Mouse (Mus musculus) limb, embryonic 11.5 days (tissue): ENCODE results near the gene Nubp1. TPM values are rescaled to one million over a fixed set of nuclear protein-coding genes. Genes with fewer than 3 reads are reported as not detected.

Experiments used
- ATAC-seq: fragments of 200-750 bp; cut with Nextera tagmentation; 2 replicates; pipeline ENCODE4 v1.8.0; 2017; ENCODE audit warnings: low read depth; ENCODE audit not compliant: insufficient number of reproducible peaks, low FRiP score, low TSS enrichment
- DNase-seq: peaks from one replicate; pipeline ENCODE4 v3.0.0-alpha.2; 2015; ENCODE audit warnings: low spot score
- H3K27ac ChIP-seq: fragments of 300-500 bp; sonication (generic); replicated peaks from 2 replicates; pipeline ENCODE4 v1.5.1; 2014; ENCODE audit warnings: low read depth, mild to moderate bottlenecking, low read length
- H3K27me3 ChIP-seq: fragments of 300-500 bp; sonication (generic); 2 replicates; pipeline ENCODE4 v1.6.1; 2014; ENCODE audit warnings: mild to moderate bottlenecking, low read length, mixed read lengths; ENCODE audit not compliant: control insufficient read depth, insufficient read depth
- H3K36me3 ChIP-seq: fragments of 300-500 bp; sonication (generic); 2 replicates; pipeline ENCODE4 v1.6.1; 2014; ENCODE audit warnings: mild to moderate bottlenecking, low read length, moderate library complexity, mixed read lengths; ENCODE audit not compliant: control insufficient read depth, insufficient read depth
- H3K4me1 ChIP-seq: fragments of 300-500 bp; sonication (generic); 2 replicates; pipeline ENCODE4 v1.6.1; 2014; ENCODE audit warnings: low read length, mixed read lengths; ENCODE audit not compliant: control insufficient read depth, insufficient read depth
- H3K4me2 ChIP-seq: fragments of 300-500 bp; sonication (generic); 2 replicates; pipeline ENCODE4 v1.6.1; 2014; ENCODE audit warnings: low read depth, mild to moderate bottlenecking, moderate library complexity; ENCODE audit not compliant: severe bottlenecking
- H3K4me3 ChIP-seq: fragments of 300-500 bp; sonication (generic); 2 replicates; pipeline ENCODE4 v1.5.1; 2014; ENCODE audit warnings: low read depth, low read length
- H3K9ac ChIP-seq: fragments of 300-500 bp; sonication (generic); 2 replicates; pipeline ENCODE4 v1.6.1; 2014; ENCODE audit warnings: mild to moderate bottlenecking, low read length
- H3K9me3 ChIP-seq: fragments of 300-500 bp; sonication (generic); 2 replicates; pipeline ENCODE4 v1.6.1; 2016; ENCODE audit warnings: low read length; ENCODE audit not compliant: control insufficient read depth
- WGBS: fragments of 180-500 bp; shearing (Covaris S2); extraction: QIAGEN DNeasy Blood & Tissue Kit; methylation state at CpG from one replicate; pipeline ENCODE4 v1.1.7; 2014; 5-methylcytosine and 5-hydroxymethylcytosine counted together
- polyA plus RNA-seq: library from polyadenylated mRNA; unstranded; fragments of >200 nt; fragmentation: Nextera tagmentation; extraction: Ambion mirVana; gene quantifications from 2 replicates; pipeline ENCODE4 v1.2.1, GENCODE M21; 2014

Nubp1 gene
- polyA plus RNA-seq, 1 experiment from 2014 or later, result 89.4 TPM

GRCm38 (mm10) chr16:10394699-10395540 lies 16.8 kb upstream of the Nubp1 start, which contains the start of gene Tekt5:
Gene Tekt5, minus strand, starts transcription at chr16:10395490.
- Histone ChIP-seq H3K9me3 (no peaks in the 10 kb centered on the region), H3K36me3 (no peaks in the 10 kb centered on the region), H3K4me3 (0 out of 2 replicates have a peak within 1 kb of the TSS, but pooled peaks have one; percentile 3), H3K27ac (no peak within 1 kb of the TSS), H3K27me3 (peaks cover 14% of the 10 kb centered on the region), H3K9ac (peak within 1 kb of the TSS; percentile 27; the same call in 1 of the 2 replicates), H3K4me1 (peaks cover 5% of the 10 kb centered on the region; the same call in 1 of the 2 replicates), H3K4me2 (peak within 1 kb of the TSS; percentile 52)
- ATAC-seq (no peak), DNase-seq (peak; percentile 64)
- 7% methylated on average over 37 of the region's 37 CpGs for WGBS

GRCm38 (mm10) chr16:10398755-10399154 lies 13.0 kb upstream of the Nubp1 start:
- Histone ChIP-seq H3K27ac (no peak overlapping the region), H3K4me1 (peaks cover 5% of the 10 kb centered on the region; the same call in 1 of the 2 replicates), H3K9ac (no peak overlapping the region), H3K36me3 (no peaks in the 10 kb centered on the region), H3K4me2 (no peak overlapping the region), H3K9me3 (no peaks in the 10 kb centered on the region), H3K4me3 (no peak overlapping the region), H3K27me3 (peaks cover 13% of the 10 kb centered on the region)
- 76% methylated on average over 5 of the region's 5 CpGs for WGBS
- DNase-seq (no peak), ATAC-seq (no peak)

DNA sequence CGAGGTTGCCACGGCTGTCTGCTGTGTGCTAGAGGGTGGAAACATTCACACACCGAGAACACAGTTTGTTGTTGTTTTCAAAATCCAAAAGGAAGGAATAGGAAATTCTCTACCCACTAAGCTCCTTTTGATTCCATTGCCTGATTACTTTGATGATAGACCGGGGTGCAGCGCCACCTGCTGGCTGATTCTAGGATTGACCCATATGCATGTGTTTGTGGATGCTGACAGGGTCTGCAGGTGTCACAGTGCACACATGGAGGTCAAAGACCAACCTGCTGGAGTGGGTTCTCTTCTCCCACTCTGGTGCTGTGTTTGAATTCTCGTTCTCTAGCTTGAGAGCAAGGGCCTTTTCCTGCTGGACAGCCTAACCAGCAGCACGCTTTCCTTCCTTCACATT lies 12.6 kb upstream of the Nubp1 start:
- WGBS, result 33% methylated on average over 7 of the region's 7 CpGs
- H3K27me3 ChIP-seq, result peaks cover 10% of the 10 kb centered on the region
- no peak for ATAC-seq

DNA sequence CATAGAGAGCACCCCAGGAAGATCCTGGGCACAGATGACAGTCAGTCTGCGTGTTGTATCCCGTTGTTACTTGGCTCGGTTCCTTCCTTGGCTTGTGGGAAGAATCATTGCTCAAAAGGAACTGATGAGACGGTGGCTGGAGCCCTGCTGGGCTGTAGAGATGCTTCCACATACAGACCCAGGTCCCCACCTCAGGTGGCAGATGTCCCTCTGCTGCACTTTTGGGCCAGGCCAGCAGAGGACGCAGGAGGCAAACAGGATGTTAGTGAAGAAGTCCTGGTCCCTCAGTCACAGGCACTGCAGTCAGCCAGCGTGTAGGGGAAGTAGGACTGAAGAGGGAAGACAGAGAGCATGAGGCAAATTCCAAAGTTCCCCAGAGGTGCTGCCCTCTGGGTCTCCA lies 4.2 kb downstream of the Nubp1 start:
- DNase-seq, result no peak
- 82% methylated on average over 6 of the region's 6 CpGs for WGBS

More for the DNA sequence above, 12.6 kb upstream of the Nubp1 start:
- no peaks in the 10 kb centered on the region for H3K9me3 ChIP-seq
- no peak overlapping the region for H3K4me2 ChIP-seq
- peak; percentile 94 for DNase-seq
- no peak overlapping the region for H3K4me3 ChIP-seq
- no peak overlapping the region for H3K27ac ChIP-seq
- H3K9ac ChIP-seq, result no peak overlapping the region
- no peaks in the 10 kb centered on the region for H3K36me3 ChIP-seq
- peaks cover 5% of the 10 kb centered on the region; the same call in 1 of the 2 replicates for H3K4me1 ChIP-seq

GRCm38 (mm10) chr16:10416866-10417265 lies 5.1 kb downstream of the Nubp1 start:
- H3K9ac ChIP-seq, result no peak overlapping the region
- no peak overlapping the region for H3K4me3 ChIP-seq
- H3K4me2 ChIP-seq, result no peak overlapping the region
- no peak overlapping the region for H3K27ac ChIP-seq
- no peak for DNase-seq
- no peaks in the 10 kb centered on the region for H3K27me3 ChIP-seq
- ATAC-seq, result no peak
- H3K9me3 ChIP-seq, result no peaks in the 10 kb centered on the region
- WGBS, result 93% methylated on average over 4 of the region's 4 CpGs
- peaks cover 31% of the 10 kb centered on the region for H3K36me3 ChIP-seq
- H3K4me1 ChIP-seq, result no peaks in the 10 kb centered on the region; the same call in 1 of the 2 replicates

More for the DNA sequence above, 4.2 kb downstream of the Nubp1 start:
- no peak for ATAC-seq
- H3K27me3 ChIP-seq, result no peaks in the 10 kb centered on the region
- no peak overlapping the region for H3K4me3 ChIP-seq
- no peaks in the 10 kb centered on the region for H3K9me3 ChIP-seq
- no peak overlapping the region for H3K27ac ChIP-seq
- H3K4me2 ChIP-seq, result no peak overlapping the region
- peaks cover 24% of the 10 kb centered on the region for H3K36me3 ChIP-seq
- no peaks in the 10 kb centered on the region; the same call in 1 of the 2 replicates for H3K4me1 ChIP-seq
- no peak overlapping the region for H3K9ac ChIP-seq

DNA sequence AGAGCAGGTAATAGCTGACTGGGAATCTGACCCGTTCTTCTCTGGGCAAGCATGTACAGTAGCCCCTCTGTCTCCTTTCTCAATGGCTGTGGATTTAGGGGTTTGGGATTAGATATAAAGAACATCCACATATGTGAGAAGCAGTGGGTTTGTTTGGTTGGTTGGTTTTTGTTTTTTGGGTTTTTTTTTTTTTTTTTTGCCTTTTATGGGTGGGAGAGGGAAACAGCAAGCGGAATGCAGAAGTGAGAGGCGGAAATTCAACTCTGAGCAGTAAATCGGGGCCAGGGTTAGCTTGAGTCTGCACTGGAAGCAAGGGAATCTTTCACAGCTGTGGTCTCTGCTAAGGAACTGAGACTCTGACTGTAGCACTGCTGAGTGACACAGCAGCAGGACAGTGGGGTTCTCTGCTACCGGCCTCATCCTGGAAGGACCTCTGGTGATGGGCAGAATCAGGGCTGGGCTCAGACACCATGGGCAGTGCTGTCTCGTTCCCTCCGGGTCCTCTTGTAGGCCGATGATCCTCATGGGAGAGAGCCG lies 6.0 kb downstream of the Nubp1 start:
- ATAC-seq (no peak), DNase-seq (no peak)
- Histone ChIP-seq H3K27me3 (no peaks in the 10 kb centered on the region), H3K36me3 (peaks cover 33% of the 10 kb centered on the region), H3K9ac (no peak overlapping the region), H3K4me3 (no peak overlapping the region), H3K4me2 (no peak overlapping the region), H3K4me1 (no peaks in the 10 kb centered on the region; the same call in 1 of the 2 replicates), H3K27ac (no peak overlapping the region), H3K9me3 (no peaks in the 10 kb centered on the region)
- 92% methylated on average over 9 of the region's 9 CpGs for WGBS

DNA sequence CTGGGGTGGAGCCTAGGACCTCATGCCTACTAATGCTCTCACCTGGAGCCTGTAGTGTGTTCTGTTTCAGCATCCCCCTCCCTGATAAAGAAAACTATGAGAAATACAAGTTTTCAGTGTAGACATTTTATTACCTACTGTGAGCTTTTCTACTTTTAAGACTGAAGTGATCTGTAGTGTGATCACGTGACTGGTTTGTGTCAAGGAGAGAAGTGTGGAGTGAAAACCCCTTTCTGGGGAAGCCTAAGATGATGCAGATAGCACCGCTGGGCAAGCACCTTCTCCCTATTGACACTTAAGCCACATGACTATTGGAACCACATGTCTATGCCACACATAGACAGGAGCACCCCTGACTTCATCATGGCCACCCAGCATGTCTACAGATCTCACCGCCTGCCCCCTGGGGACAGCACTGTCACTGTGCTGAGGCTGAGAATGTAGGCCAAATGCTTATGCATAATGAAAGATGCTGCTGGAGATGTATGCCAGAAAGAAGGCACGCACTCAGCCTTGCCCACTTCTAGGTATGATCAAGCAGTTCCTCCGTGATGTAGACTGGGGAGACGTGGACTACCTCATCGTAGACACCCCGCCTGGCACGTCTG lies 8.8 kb downstream of the Nubp1 start:
- no peak overlapping the region for H3K27ac ChIP-seq
- H3K9ac ChIP-seq, result no peak overlapping the region
- H3K4me3 ChIP-seq, result no peak overlapping the region
- no peak overlapping the region for H3K4me2 ChIP-seq
- DNase-seq (no peak), ATAC-seq (no peak)
- H3K36me3 ChIP-seq, result peaks cover 37% of the 10 kb centered on the region
- H3K27me3 ChIP-seq, result no peaks in the 10 kb centered on the region
- 94% methylated on average over 9 of the region's 9 CpGs for WGBS
- no peaks in the 10 kb centered on the region for H3K4me1 ChIP-seq
- H3K9me3 ChIP-seq, result no peaks in the 10 kb centered on the region

- no peak overlapping the region for H3K4me3 ChIP-seq
- H3K27ac ChIP-seq, result no peak overlapping the region
- no peaks in the 10 kb centered on the region for H3K27me3 ChIP-seq
- DNase-seq, result no peak
- WGBS, result 71% methylated on average over 1 of the region's 1 CpGs
- H3K36me3 ChIP-seq, result no peaks in the 10 kb centered on the region
- H3K9me3 ChIP-seq, result no peaks in the 10 kb centered on the region
- H3K4me1 ChIP-seq, result no peaks in the 10 kb centered on the region
- no peak overlapping the region for H3K4me2 ChIP-seq
- no peak for ATAC-seq
- H3K9ac ChIP-seq, result no peak overlapping the region
These were observed 20.2 kb downstream of the Nubp1 start for GRCm38 (mm10) chr16:10431911-10432310.
